Mouse (Mus musculus): Measurements from ENCODE around the gene Pou6f1. TPM values are rescaled to one million over a fixed set of nuclear protein-coding genes. Genes with fewer than 3 reads are reported as not detected.
"Not testable (repeated sequence)": the region's sequence is repeated elsewhere in the genome, so short reads cannot be mapped to it uniquely, and the experiment has no call there.

Gene Pou6f1
- total and polyA plus RNA-seq, 2 experiments from 2014 or later, result 24.9 to 84.1 TPM

DNA sequence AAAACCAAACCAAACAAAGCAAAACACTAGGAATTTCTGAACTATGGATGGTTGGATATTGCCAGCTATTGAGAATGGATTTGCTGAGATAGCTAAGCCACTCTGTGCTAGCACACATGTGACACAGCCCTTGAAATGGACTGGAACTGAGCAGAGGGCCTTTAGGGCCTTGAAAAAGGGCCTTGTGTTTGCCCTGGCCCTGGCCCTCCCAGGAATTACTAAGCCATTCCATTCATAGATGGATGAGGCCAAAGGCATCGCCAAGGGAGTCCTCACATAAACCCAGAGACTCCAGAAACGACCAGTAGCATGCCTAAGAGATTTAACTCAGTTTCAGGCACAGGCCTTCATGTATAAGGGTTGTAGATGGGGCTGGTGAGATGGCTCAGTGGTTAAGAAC is 33.3 kb downstream of the Pou6f1 start:
- ATAC-seq (no peak), DNase-seq (ENCODE audit: low spot score) (no peak)
- Histone ChIP-seq H3K9ac (replicated peaks; ENCODE audit: low read length) (no peak overlapping the region), H3K4me3 (ENCODE audit: low read length) (no peak overlapping the region), H3K4me2 (ENCODE audit: low read depth, low read length) (no peak overlapping the region), H3K27ac (no peak overlapping the region), H3K9me3 (ENCODE audit: low read length) (no peaks in the 10 kb centered on the region), H3K4me1 (ENCODE audit: insufficient read depth, low read length) (no peaks in the 10 kb centered on the region), H3K27me3 (ENCODE audit: insufficient read depth, low read length) (no peaks in the 10 kb centered on the region), H3K36me3 (ENCODE audit: insufficient read depth, low read length) (no peaks in the 10 kb centered on the region)
- WGBS, result 72% methylated on average over 2 of the region's 2 CpGs
- no peak for TF ChIP-seq CTCF (IDR thresholded peaks at IDR 0.05; ENCODE audit: low read depth)

DNA sequence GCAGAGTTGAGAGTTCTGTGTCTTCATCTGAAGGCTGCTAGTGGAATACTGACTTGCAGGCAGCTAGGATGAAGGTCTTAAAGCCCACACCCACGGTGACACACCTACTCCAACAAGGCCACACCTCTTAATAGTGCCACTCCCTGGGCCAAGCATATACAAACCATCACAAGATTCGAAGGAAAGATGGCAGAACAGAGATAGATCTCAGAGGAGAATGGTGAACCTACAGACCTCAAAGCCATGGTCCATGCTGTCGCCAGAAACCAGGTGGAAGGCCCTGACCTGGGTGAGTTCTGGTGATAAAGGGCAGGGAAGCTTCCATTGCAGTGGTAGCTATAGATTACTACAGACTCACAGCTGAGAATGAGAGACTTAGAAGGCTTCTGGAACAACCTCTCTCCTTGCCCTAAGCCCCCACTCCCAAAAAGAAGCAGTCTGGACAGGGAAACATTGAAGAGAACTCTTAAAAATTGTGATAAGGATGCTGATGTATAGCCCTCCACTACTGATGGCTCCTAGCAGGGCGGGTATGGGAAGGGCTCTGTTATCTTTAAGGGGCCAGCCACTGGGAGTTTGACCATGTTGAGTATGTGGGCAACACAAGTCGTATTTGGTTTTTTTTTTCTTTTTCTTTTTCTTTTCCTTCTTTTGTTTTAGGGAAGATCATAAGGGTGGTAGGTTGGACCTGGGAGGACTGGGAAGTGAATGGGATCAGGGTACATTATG is 41.9 kb downstream of the Pou6f1 start:
- Histone ChIP-seq H3K36me3 (ENCODE audit: insufficient read depth, low read length) (no peaks in the 10 kb centered on the region), H3K4me2 (ENCODE audit: low read depth, low read length) (no peak overlapping the region), H3K9ac (replicated peaks; ENCODE audit: low read length) (no peak overlapping the region), H3K9me3 (ENCODE audit: low read length) (no peaks in the 10 kb centered on the region), H3K4me3 (ENCODE audit: low read length) (no peak overlapping the region), H3K4me1 (ENCODE audit: insufficient read depth, low read length) (no peaks in the 10 kb centered on the region), H3K27me3 (ENCODE audit: insufficient read depth, low read length) (no peaks in the 10 kb centered on the region), H3K27ac (no peak overlapping the region)
- WGBS, result 78% methylated on average over 5 of the region's 5 CpGs
- no peak for TF ChIP-seq CTCF (IDR thresholded peaks at IDR 0.05; ENCODE audit: low read depth)
- DNase-seq (ENCODE audit: low spot score) (no peak), ATAC-seq (no peak)

DNA sequence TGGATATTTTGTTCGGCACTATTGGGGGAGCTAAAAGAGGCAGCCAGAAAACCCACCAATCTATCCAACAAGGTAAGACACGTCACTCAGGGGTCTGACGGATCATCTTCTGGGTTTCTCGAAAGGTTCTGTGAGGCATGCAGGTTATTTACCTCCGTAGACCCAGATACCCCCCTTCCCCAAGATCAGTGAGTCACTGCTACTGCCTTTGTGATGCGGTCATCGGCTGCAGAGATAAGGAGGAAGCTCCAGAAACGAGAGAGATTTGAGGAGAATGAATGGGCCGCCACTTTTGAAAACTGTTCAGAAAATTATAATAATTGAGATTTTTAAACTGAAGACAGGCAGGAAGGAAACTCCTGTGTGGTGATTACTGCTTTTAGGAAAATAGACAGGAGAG is 43.4 kb downstream of the Pou6f1 start:
- Histone ChIP-seq H3K27ac (no peak overlapping the region), H3K4me3 (ENCODE audit: low read length) (no peak overlapping the region), H3K4me2 (ENCODE audit: low read depth, low read length) (no peak overlapping the region), H3K36me3 (ENCODE audit: insufficient read depth, low read length) (no peaks in the 10 kb centered on the region), H3K27me3 (ENCODE audit: insufficient read depth, low read length) (no peaks in the 10 kb centered on the region), H3K4me1 (ENCODE audit: insufficient read depth, low read length) (no peaks in the 10 kb centered on the region), H3K9me3 (ENCODE audit: low read length) (no peaks in the 10 kb centered on the region), H3K9ac (replicated peaks; ENCODE audit: low read length) (no peak overlapping the region)
- DNase-seq (ENCODE audit: low spot score), result no peak
- no peak for TF ChIP-seq CTCF (IDR thresholded peaks at IDR 0.05; ENCODE audit: low read depth)
- no peak for ATAC-seq
- 91% methylated on average over 9 of the region's 9 CpGs for WGBS

DNA sequence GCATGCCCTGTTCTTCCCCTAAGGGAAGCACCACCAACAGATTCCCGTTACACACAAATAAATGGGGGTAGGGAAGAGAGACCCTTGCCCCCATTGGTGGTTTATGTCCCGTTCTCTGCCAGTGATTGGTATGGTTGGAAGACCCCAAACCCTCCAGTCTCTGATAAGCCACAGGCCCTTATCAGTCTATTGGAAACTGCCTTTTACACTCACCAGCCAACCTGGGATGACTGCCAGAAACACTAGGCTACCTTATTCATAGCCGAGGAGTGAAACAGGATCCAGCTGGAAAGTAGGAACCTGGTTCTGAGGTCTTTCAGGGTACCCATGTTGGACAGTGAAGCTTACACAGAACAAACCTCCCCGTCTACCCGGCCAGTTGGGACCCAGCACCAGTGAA is 43.8 kb downstream of the Pou6f1 start:
- no peak overlapping the region for H3K27ac ChIP-seq
- no peaks in the 10 kb centered on the region for H3K9me3 ChIP-seq (ENCODE audit: low read length)
- ATAC-seq (no peak), DNase-seq (ENCODE audit: low spot score) (no peak)
- no peak overlapping the region for H3K9ac ChIP-seq (replicated peaks; ENCODE audit: low read length)
- no peaks in the 10 kb centered on the region for H3K27me3 ChIP-seq (ENCODE audit: insufficient read depth, low read length)
- H3K4me1 ChIP-seq (ENCODE audit: insufficient read depth, low read length), result 0 out of 2 replicates have a peak, but pooled peaks cover 2% of the 10 kb centered on the region
- 75% methylated on average over 5 of the region's 5 CpGs for WGBS
- H3K4me3 ChIP-seq (ENCODE audit: low read length), result no peak overlapping the region
- TF ChIP-seq CTCF (IDR thresholded peaks at IDR 0.05; ENCODE audit: low read depth), result no peak
- H3K4me2 ChIP-seq (ENCODE audit: low read depth, low read length), result no peak overlapping the region
- no peaks in the 10 kb centered on the region for H3K36me3 ChIP-seq (ENCODE audit: insufficient read depth, low read length)

DNA sequence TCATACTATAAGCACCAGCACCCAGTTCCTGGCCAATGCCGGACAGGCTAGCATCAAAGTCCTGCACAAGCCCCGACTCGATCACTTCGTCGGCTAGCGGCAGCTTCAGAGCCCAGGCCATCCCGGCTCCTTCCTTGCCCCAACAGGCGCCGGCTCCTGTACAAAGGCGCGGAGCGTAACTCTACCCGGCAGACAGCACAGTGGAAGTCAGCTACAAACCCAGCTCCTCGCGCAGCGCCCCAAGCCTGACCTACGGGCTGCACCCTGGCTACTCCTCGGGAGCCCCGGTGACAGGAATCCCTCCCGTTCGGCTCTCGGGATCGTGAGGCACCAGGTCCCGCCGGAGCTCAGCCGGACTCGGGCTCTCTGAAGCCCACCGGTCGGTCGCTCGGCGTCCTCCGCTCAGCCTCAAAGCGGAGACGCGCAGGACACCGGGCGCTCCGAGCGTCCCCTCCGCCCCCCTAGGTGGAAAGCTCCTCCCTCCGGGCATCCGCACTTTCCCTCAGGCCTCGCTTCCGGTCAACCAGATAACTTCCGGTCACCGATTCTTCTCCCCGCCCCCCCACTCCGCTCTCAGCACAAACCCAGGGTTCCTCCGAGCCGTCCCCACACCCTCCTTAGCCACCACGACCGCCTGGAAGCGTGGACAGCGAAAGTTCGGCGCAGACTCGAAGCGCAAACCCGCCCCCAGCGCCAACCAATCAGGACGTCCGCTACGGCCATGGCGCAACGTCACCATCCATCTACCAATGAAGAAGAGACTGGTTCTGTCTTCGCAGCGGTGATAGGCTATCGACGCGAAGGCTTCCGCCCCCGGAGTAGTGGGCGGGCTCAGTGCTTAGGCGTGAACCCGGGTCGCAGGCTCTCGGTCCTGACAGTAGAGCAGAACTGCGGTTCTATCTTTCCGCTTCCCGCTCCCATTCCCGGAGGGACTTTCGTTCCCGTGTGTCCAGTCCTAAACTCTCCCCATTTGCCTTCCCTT is 48.2 kb downstream of the Pou6f1 start, which contains the start of gene Tfcp2:
Tfcp2 (minus strand) TSS at position 683 of the 982 bp plus-strand sequence.
- no peak for TF ChIP-seq CTCF (IDR thresholded peaks at IDR 0.05; ENCODE audit: low read depth)
- H3K9me3 ChIP-seq (ENCODE audit: low read length), result no peaks in the 10 kb centered on the region
- peak within 1 kb of the TSS; percentile 60 for H3K4me3 ChIP-seq (ENCODE audit: low read length)
- H3K4me2 ChIP-seq (ENCODE audit: low read depth, low read length), result peak within 1 kb of the TSS; percentile 73
- H3K9ac ChIP-seq (replicated peaks; ENCODE audit: low read length), result peak within 1 kb of the TSS; percentile 81
- H3K27ac ChIP-seq, result peak within 1 kb of the TSS; percentile 93
- ATAC-seq (peak; percentile 100), DNase-seq (ENCODE audit: low spot score) (peak; percentile 99)
- 0 out of 2 replicates have a peak, but pooled peaks cover 4% of the 10 kb centered on the region for H3K36me3 ChIP-seq (ENCODE audit: insufficient read depth, low read length)
- WGBS, result under 1% methylated on average over 84 of the region's 84 CpGs
- peaks cover 8% of the 10 kb centered on the region; the same call in 1 of the 2 replicates for H3K4me1 ChIP-seq (ENCODE audit: insufficient read depth, low read length)
- no peaks in the 10 kb centered on the region for H3K27me3 ChIP-seq (ENCODE audit: insufficient read depth, low read length)

DNA sequence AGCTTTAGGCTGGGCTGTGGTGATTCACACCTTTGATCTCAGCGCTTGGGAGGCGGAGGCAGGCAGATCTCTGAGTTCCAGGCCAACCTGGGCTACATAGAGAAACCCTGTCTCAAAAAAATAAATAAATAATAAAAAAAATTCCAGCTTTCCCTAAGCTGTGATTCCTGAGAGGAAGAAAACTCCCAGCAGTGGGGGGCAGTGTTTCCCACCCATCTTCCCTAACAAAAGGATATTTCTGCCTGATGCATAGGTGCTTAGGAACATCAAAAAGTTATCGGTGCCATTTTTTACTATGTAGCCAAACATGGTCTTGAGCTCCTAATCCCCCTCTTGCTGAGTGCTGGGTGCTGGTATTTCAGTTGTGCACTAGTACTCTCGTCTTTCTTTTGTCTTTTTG is 49.5 kb downstream of the Pou6f1 start:
- no peak overlapping the region for H3K4me3 ChIP-seq (ENCODE audit: low read length)
- H3K9ac ChIP-seq (replicated peaks; ENCODE audit: low read length), result no peak overlapping the region
- no peak overlapping the region for H3K27ac ChIP-seq
- no peaks in the 10 kb centered on the region for H3K27me3 ChIP-seq (ENCODE audit: insufficient read depth, low read length)
- peak overlapping the region; percentile 73; the same call in 1 of the 2 replicates for H3K4me2 ChIP-seq (ENCODE audit: low read depth, low read length)
- H3K9me3 ChIP-seq (ENCODE audit: low read length), result no peaks in the 10 kb centered on the region
- 0 out of 2 replicates have a peak, but pooled peaks have one; percentile 12 for TF ChIP-seq CTCF (IDR thresholded peaks at IDR 0.05; ENCODE audit: low read depth)
- peaks cover 8% of the 10 kb centered on the region; the same call in 1 of the 2 replicates for H3K4me1 ChIP-seq (ENCODE audit: insufficient read depth, low read length)
- 0 out of 2 replicates have a peak, but pooled peaks cover 4% of the 10 kb centered on the region for H3K36me3 ChIP-seq (ENCODE audit: insufficient read depth, low read length)
- no peak for ATAC-seq
- 93% methylated on average over 4 of the region's 4 CpGs for WGBS
- no peak for DNase-seq (ENCODE audit: low spot score)

DNA sequence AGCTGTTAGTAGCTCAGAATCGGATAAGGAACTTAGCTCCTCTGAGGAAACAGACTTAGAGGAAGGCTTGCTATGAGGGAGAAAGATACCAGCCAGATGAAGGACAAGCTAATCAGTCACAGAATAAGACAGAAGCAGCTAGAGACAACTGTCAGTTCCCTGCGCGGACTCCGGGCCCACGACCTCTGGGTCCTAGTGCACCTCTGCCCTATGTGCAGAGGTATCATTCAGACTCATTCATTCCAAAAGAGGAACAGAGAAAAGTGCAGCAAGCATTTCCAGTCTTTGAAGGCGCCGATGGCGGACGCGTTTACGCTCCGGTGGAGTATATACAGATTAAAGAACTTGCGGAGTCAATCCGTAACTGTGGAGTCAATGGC is 56.1 kb downstream of the Pou6f1 start:
- H3K27me3 ChIP-seq (ENCODE audit: insufficient read depth, low read length); DNase-seq (ENCODE audit: low spot score); H3K9ac ChIP-seq (replicated peaks; ENCODE audit: low read length); H3K4me1 ChIP-seq (ENCODE audit: insufficient read depth, low read length); H3K27ac ChIP-seq; H3K4me3 ChIP-seq (ENCODE audit: low read length); H3K4me2 ChIP-seq (ENCODE audit: low read depth, low read length); H3K9me3 ChIP-seq (ENCODE audit: low read length); H3K36me3 ChIP-seq (ENCODE audit: insufficient read depth, low read length); ATAC-seq: not testable (repeated sequence)
- WGBS, result 98% methylated on average over 14 of the region's 14 CpGs

DNA sequence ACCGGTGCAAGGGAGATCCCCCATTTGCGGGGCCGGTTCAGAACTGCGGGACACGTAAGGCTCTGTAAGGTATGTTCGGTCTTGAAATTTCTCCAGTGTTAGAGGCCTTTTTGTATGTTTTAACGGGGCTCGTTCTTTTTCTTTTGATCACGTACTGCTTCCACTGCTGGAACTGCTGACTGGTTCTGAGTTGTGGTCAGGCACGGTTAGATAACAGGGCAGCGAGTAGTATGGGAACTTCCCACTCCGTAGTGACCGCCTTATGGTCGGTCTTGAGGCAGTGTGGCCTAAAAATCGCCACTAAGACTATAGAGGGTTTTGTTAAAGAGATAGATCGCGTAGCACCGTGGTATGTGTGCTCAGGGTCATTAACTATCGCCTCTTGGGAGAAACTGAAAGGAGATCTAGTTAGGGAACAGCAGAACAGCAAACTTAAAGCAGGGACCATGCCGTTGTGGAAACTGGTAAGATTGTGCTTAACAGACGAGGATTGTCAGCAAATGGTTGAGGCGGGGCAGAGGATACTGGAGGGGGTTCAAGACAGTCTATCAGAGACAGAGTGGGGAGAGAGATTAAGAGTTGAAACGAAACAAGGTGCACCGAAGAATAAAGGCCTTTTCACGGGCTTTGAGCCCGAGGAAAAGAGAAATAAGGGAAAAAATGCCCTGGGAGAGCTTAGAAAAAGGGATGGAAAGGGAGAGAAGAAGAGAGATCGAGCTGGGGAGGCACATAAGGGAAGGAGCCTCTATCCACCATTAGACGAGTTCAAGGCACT is 56.7 kb downstream of the Pou6f1 start:
- 97% methylated on average over 25 of the region's 28 CpGs for WGBS
- not testable (repeated sequence) for H3K36me3 ChIP-seq (ENCODE audit: insufficient read depth, low read length); H3K4me1 ChIP-seq (ENCODE audit: insufficient read depth, low read length); H3K27me3 ChIP-seq (ENCODE audit: insufficient read depth, low read length); H3K9me3 ChIP-seq (ENCODE audit: low read length); H3K4me2 ChIP-seq (ENCODE audit: low read depth, low read length); DNase-seq (ENCODE audit: low spot score); H3K27ac ChIP-seq; ATAC-seq; H3K9ac ChIP-seq (replicated peaks; ENCODE audit: low read length); H3K4me3 ChIP-seq (ENCODE audit: low read length)

All from hindbrain, postnatal 0 days (tissue).